Mouse (Mus musculus): ENCODE data around the gene Igbp1b.

GRCm38 (mm10) chr6:138645604-138646003 lies 12.7 kb downstream of the Igbp1b start:
- no peak for TF ChIP-seq CTCF (IDR thresholded peaks at IDR 0.05; ENCODE audit: control insufficient read depth, insufficient read depth, insufficient read length)
- TF ChIP-seq FOSL1 (IDR thresholded peaks at IDR 0.05; ENCODE audit: insufficient read depth, low read length, poor library complexity, severe bottlenecking) = no peak
- TF ChIP-seq MAX (IDR thresholded peaks at IDR 0.05) = no peak
- no peak for TF ChIP-seq USF1 (IDR thresholded peaks at IDR 0.05; ENCODE audit: low read depth)
